Mouse (Mus musculus) small intestine, adult 2 months (tissue): ENCODE results near the gene Gm10490. TPM values are rescaled to one million over a fixed set of nuclear protein-coding genes. Genes with fewer than 3 reads are reported as not detected.
"Not testable (repeated sequence)": the region's sequence is repeated elsewhere in the genome, so short reads cannot be mapped to it uniquely, and the experiment has no call there.

Source experiments
- H3K27ac ChIP-seq: fragments of 200-500 bp; 2 replicates; pipeline ENCODE4 v1.5.1; 2012; ENCODE audit warnings: low read depth, low read length, control low read depth, inconsistent platforms; ENCODE audit not compliant: insufficient read depth
- H3K27me3 ChIP-seq: fragments of 200-500 bp; 2 replicates; pipeline ENCODE4 v1.6.1; 2012; ENCODE audit warnings: mild to moderate bottlenecking, moderate library complexity, low read length, inconsistent platforms; ENCODE audit not compliant: control insufficient read depth, insufficient read depth
- H3K36me3 ChIP-seq: fragments of 200-500 bp; 2 replicates; pipeline ENCODE4 v1.6.1; 2012; ENCODE audit warnings: mild to moderate bottlenecking, low read length, control low read depth, inconsistent platforms; ENCODE audit not compliant: control insufficient read depth, insufficient read depth
- H3K4me1 ChIP-seq: fragments of 200-500 bp; 2 replicates; pipeline ENCODE4 v1.6.1; 2012; ENCODE audit warnings: low read length, inconsistent platforms, mixed read lengths; ENCODE audit not compliant: control insufficient read depth, insufficient read depth, insufficient read length
- H3K4me3 ChIP-seq: fragments of 200-500 bp; 2 replicates; pipeline ENCODE4 v1.5.1; 2012; ENCODE audit warnings: low read depth, mild to moderate bottlenecking, control low read depth, inconsistent platforms, low read length, moderate library complexity
- CTCF ChIP-seq: fragments of 200-500 bp; IDR thresholded peaks from 2 replicates; pipeline ENCODE4 v1.5.1; 2012; ENCODE audit warnings: low read depth, mild to moderate bottlenecking, control low read depth, inconsistent platforms, low read length, moderate library complexity, mixed read lengths; ENCODE audit not compliant: insufficient replicate concordance, insufficient read length; ENCODE audit errors: extremely low read depth
- POLR2A ChIP-seq: fragments of 200-500 bp; IDR thresholded peaks from 2 replicates; pipeline ENCODE4 v1.6.1; 2012; ENCODE audit warnings: low read depth, mild to moderate bottlenecking, control low read depth, inconsistent platforms, low read length, moderate library complexity
- WGBS: fragments of 180-500 bp; shearing (Covaris S2); methylation state at CpG from one replicate; pipeline ENCODE4 v1.1.7; 2018; 5-methylcytosine and 5-hydroxymethylcytosine counted together
- polyA plus RNA-seq: library from polyadenylated mRNA; depleted of rRNA; stranded (reverse); fragments of >200 nt; gene quantifications from 2 replicates; pipeline ENCODE4 v1.2.3, GENCODE M21; 2012

Gm10490 gene
- polyA plus RNA-seq, 1 experiment, result not detected

DNA sequence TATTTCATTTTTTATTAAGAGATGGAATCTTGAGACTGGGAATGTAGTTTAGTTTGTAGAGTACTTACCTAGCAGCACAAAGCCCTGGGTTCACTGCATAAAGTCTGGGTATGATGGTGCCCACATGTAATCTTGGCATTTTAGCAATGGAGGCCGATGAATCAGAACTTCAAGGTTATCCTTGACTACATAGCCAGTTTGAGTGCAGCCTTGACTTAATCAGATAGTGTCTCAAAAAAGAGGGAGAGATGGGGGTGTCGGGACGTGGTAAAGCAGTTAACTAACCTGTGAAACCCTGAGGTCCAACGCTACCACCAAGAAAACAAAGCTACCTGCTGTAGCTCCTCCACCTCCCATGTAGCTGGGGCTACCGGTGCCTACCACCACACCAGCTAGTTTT is 4.9 kb upstream of the Gm10490 start:
- Histone ChIP-seq H3K4me1 (no peaks in the 10 kb centered on the region), H3K27me3 (no peaks in the 10 kb centered on the region), H3K36me3 (peaks cover 5% of the 10 kb centered on the region; the same call in 1 of the 2 replicates), H3K27ac (no peak overlapping the region), H3K4me3 (no peak overlapping the region)
- 91% methylated on average over 5 of the region's 5 CpGs for WGBS
- no peak for TF ChIP-seq CTCF
- no peak for TF ChIP-seq POLR2A

DNA sequence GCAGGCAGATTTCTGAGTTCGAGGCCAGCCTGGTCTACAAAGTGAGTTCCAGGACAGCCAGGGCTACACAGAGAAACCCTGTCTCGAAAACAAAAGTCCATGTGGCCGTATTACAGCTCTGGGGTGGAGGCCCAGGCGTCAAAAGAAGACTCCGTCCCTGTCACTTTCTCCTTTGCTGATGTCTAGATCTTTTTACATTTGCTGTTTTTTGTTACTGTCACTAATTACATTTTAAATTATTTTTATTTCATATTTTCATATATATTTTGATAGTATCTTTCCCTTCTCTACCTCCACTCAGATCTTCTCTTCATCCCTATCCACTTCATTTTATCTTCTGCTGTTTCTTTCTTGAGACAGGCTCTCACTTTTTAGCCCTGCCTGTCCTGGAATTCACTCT is 1.6 kb upstream of the Gm10490 start, which contains the start of gene Gm10491:
Gm10491 (minus strand) TSS at position 101 of the 400 bp plus-strand sequence.
- Histone ChIP-seq H3K4me3 (no peak within 1 kb of the TSS), H3K36me3 (peaks cover 5% of the 10 kb centered on the region; the same call in 1 of the 2 replicates), H3K27me3 (no peaks in the 10 kb centered on the region), H3K27ac (no peak within 1 kb of the TSS), H3K4me1 (no peaks in the 10 kb centered on the region)
- no peak for TF ChIP-seq CTCF
- no peak for TF ChIP-seq POLR2A
- 88% methylated on average over 5 of the region's 5 CpGs for WGBS

DNA sequence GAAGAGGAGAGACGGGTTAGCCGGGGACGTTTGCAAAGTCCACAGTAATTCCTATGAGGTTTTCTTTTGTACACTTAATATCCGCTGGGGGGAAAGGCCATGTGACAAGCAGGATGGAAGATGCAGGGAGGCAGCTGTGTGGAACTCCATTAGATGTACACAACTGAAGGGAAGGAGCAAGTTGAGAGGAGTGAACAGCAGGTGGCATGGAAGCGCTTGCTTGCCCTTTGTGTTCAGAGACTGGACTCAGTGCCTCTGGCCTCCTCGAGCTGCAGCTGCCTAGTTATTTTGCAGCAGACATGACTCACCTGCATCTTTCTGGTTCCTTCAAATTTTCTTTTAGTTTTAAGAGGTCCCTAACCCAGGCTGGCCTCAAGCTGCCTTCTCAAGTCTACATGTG is 1.1 kb downstream of the Gm10490 start:
- TF ChIP-seq CTCF, result no peak
- no peak for TF ChIP-seq POLR2A
- Histone ChIP-seq H3K27me3 (no peaks in the 10 kb centered on the region), H3K27ac (no peak overlapping the region), H3K4me1 (no peaks in the 10 kb centered on the region), H3K4me3 (no peak overlapping the region), H3K36me3 (peaks cover 3% of the 10 kb centered on the region; the same call in 1 of the 2 replicates)
- 34% methylated on average over 6 of the region's 6 CpGs for WGBS

DNA sequence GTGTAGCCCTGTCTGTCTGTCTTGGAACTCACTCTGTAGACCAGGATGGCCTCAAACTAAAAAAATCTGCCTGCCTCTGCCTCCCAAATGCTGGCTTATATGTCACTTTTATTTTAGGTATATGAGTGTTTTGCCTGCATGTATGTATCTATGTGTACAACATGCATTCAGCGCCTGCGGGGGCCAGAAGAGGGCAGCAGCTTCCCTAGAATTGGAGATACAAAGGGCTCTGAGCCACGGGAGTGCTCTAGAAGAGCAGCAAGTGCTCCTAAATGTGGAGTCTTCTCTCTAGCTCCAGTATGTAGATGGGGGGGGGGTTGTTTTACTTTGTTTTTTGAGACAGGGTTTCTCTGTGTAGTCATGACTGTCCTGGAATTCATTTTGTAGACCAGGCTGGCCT is 6.3 kb downstream of the Gm10490 start:
- not testable (repeated sequence) for H3K4me3 ChIP-seq, H3K36me3 ChIP-seq, H3K27me3 ChIP-seq, H3K27ac ChIP-seq, H3K4me1 ChIP-seq
- 16% methylated on average over 3 of the region's 3 CpGs for WGBS

DNA sequence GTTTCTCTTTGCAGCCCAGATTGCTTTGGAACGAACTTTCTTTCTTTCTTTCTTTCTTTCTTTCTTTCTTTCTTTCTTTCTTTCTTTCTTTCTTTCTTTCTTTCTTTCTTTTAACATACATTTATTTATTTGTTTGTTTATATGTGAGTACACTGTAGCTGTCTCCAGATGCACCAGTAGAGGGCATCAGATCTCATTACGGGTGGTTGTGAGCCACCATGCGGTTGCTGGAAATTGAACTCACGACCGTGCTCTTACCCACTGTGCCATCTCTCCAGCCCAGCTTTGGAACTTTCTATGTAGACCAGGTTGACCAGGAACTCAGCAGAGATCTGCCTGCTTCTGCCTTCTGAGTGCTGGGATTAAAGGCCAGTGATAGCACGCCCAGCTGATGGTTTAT is 8.6 kb downstream of the Gm10490 start:
- 72% methylated on average over 6 of the region's 6 CpGs for WGBS
- not testable (repeated sequence) for H3K4me1 ChIP-seq

DNA sequence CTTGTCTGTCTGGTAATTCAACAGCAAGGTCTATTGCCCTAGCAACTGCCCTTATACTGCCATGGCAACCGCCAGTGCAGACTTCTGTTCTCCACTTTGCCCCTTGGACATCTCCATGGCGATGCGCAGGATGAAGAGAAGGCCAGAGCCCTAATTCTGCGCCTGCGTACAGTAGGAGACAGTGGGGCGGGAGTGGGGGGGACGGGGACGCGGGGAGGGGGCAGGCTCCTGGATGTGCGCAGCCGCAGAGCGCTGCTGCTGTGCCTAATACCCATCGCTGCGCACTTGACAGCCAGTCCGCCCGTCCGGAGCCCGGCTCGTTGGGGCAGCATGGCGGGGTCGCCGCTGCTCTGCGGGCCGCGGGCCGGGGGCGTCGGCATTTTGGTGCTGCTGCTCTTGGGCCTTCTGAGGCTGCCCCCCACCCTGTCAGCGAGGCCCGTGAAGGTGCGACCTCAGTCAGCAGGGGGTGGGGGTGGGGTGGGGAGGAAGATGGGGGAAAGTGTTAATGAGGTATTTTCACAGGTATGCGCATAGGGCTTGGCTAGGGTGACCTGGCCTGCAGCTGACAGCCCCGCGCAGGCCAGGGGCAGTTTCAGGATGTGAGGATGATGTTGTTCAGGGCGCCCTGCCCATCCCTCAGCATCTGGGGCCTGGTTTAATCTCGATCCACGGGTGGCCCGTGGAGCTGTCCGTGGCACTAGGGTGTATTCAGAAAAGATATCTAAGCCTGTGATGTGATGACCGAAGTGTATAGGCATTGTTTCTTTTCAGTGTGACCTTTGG is 10.4 kb downstream of the Gm10490 start, which contains the start of gene Pcsk1n:
Pcsk1n (plus strand) TSS at position 222 of the 783 bp plus-strand sequence.
- Histone ChIP-seq H3K4me1 (peaks cover 4% of the 10 kb centered on the region; the same call in 1 of the 2 replicates), H3K27ac (no peak within 1 kb of the TSS), H3K4me3 (no peak within 1 kb of the TSS), H3K36me3 (no peaks in the 10 kb centered on the region), H3K27me3 (peaks cover 22% of the 10 kb centered on the region)
- TF ChIP-seq CTCF (no peak), POLR2A (no peak)
- WGBS, result 19% methylated on average over 36 of the region's 40 CpGs

More for the DNA sequence above, 8.6 kb downstream of the Gm10490 start:
- not testable (repeated sequence) for H3K36me3 ChIP-seq, H3K27ac ChIP-seq, H3K4me3 ChIP-seq
- H3K27me3 ChIP-seq, result peaks cover 18% of the 10 kb centered on the region; the same call in 1 of the 2 replicates

DNA sequence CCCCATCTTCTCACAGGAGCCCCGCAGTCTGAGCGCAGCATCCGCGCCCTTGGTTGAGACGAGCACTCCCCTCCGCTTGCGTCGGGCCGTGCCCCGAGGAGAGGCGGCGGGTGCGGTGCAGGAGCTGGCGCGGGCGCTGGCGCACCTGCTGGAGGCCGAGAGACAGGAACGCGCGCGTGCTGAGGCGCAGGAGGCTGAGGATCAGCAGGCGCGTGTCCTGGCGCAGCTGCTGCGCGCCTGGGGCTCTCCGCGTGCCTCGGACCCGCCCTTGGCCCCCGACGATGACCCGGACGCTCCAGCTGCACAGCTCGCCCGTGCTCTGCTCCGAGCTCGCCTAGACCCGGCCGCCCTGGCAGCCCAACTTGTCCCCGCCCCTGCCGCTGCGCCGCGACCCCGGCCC is 12.7 kb downstream of the Gm10490 start:
- 10% methylated on average over 47 of the region's 48 CpGs for WGBS
- H3K4me1 ChIP-seq, result peaks cover 4% of the 10 kb centered on the region; the same call in 1 of the 2 replicates
- no peak overlapping the region for H3K27ac ChIP-seq
- TF ChIP-seq CTCF (no peak), POLR2A (no peak)
- peaks cover 22% of the 10 kb centered on the region for H3K27me3 ChIP-seq
- H3K36me3 ChIP-seq, result no peaks in the 10 kb centered on the region
- H3K4me3 ChIP-seq, result peak overlapping the region; percentile 43

DNA sequence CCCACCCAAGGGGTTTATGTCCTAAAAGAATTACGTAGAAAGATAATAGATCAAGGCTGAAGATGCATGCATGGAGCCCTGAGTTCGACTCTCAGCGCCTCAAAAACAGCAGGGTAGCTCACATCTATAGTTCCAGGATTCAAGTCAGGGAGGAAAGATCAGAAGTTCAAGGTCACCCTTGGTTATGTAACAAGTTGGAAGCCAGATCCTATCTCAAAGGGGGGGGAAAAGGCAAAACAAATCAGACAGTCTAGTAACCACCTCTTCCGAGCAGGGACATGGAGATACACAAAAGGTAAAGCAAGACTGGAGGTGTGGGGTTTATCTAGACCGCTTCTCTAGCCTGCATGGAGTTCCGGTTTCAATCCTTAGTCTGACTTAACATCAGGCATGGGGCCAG is 16.9 kb downstream of the Gm10490 start:
- Histone ChIP-seq H3K4me3 (no peak overlapping the region), H3K36me3 (no peaks in the 10 kb centered on the region), H3K27ac (no peak overlapping the region), H3K27me3 (peaks cover 32% of the 10 kb centered on the region), H3K4me1 (peaks cover 4% of the 10 kb centered on the region; the same call in 1 of the 2 replicates)
- WGBS, result 83% methylated on average over 6 of the region's 6 CpGs
- TF ChIP-seq POLR2A (no peak), CTCF (no peak)
